Mouse (Mus musculus) heart, adult 2 months (tissue): ENCODE data around the gene Wfdc5.

ENCODE experiments used
- CTCF ChIP-seq: fragments of 200-600 bp; IDR thresholded peaks from 2 replicates; pipeline ENCODE4 v1.8.1; 2022; ENCODE audit warnings: antibody characterized with exemption, mild to moderate bottlenecking, moderate library complexity
- POLR2A ChIP-seq: fragments of 200-500 bp; IDR thresholded peaks from 2 replicates; pipeline ENCODE4 v1.6.1; 2011; ENCODE audit warnings: mild to moderate bottlenecking, low read depth, low read length, control low read depth; ENCODE audit not compliant: insufficient read depth

GRCm38 (mm10) chr2:164170326-164170725 lies 12.2 kb downstream of the Wfdc5 start:
- no peak for TF ChIP-seq POLR2A
- no peak for TF ChIP-seq CTCF
